Mouse (Mus musculus) cerebellum, postnatal 36 days (tissue): Measurements from ENCODE around the gene Snu13.

Source experiments
- DNase-seq, 2 experiments: peaks; one replicate each; pipeline ENCODE4 v3.0.0; 2021 to 2022; ENCODE audit warnings: mixed read lengths in 2 of 2

Gene Snu13

GRCm38 (mm10) chr15:82023965-82024635 is 23.3 kb downstream of the Snu13 start:
- no peak for DNase-seq

DNA sequence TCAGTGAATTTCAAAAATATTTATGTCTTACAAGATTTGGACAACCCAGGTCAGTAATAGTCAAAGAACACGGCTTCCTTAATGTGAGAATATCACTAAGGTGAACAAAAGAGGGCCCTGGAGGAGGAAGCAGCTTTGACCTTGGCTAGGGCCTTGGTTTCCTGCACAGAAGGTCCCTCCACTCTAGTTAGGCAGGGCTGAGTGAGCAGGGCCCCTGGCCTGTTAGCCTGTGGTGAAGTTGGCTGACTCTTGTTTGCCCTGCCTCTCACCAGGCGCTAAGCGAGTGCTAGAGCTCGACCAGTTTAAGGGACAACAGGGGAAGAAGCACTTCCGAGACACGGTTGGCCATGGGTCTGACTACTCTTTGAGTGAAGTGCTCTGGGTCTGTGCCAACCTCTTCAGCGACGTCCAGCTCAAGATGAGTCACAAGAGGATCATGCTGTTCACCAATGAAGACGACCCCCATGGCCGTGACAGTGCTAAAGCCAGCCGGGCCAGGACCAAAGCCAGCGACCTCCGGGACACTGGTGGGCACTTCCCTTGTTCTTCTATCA is 24.8 kb downstream of the Snu13 start:
- DNase-seq = no peak

DNA sequence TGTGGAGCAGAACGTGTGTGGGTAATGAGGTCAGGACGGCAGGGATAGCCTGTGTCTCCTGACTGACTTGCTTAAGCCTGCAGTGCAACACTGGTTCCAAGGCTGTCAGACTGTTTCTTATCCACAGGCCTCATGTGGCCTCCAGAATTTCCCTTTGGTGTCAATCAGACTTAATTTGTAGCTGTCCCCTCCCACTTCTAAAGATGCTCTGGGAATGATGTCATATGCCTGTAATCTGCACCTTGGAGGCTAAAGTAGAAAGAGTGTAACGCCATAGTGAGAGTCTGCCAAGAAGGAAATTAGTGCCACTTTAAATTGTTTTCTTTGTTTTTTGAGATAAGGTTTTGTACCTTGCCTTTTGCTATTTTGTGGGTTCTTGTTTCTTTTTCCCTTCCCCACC is 28.1 kb downstream of the Snu13 start:
- no peak for DNase-seq

DNA sequence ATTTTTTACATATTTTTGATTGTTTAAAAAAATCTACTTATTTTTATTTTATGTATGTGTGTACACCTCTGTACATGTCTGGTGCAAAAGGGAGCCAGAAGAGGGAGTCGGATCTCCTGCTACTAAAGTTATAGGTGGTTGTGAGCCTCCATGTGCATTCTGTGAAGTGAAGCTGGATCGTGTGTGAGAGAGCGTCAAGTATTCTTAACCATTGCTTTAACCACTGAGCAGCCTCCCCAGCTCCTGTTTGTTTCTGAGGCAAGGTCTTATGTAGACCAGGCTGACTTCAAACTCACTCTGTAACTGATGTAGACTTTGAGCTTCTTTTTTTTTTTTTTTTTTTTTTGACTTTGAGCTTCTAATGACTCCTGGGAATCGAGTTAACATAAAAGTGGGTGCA is 29.9 kb downstream of the Snu13 start:
- DNase-seq = no peak

- no peak for DNase-seq
Observed at GRCm38 (mm10) chr15:82016830-82017229, 30.6 kb downstream of the Snu13 start.

DNA sequence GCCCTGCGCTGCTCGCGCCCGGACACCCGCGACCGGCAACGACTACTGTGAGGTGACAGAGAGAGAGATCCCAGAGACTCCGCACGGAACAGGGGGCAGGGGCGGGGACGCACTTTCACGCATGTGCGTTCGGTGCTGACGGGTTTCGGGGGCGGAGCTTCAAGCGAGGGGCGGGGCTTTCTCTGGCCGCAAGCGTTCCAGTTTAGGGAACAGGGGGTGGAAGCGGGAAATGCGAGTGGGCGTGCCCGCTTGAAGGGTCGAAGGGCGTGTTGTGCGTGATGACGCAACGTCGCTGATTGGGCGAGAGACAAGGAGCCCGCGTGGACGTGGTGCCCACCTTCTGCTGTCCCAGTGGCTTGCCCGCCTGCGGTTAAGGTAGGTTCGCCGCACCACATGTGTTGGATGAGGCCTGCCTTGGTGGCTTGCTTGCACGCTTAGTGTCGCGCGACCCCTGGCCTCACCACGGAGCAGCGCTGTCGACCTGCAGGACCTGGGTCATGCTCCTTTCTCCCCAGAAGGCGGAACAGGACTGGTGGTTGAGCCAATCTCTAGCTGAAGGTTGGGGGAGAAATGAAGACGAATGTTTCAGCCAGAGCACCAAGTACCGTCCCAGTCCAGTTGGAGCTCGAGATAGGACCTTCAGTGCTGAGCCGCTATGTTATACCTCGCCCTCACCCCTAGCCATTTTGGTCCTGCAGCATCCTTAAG is 31.1 kb downstream of the Snu13 start:
- peak; percentile 99 to 100 for DNase-seq

- DNase-seq = peak; percentile 44 to 51
Observed at GRCm38 (mm10) chr15:82015392-82016100, 31.9 kb downstream of the Snu13 start.

DNA sequence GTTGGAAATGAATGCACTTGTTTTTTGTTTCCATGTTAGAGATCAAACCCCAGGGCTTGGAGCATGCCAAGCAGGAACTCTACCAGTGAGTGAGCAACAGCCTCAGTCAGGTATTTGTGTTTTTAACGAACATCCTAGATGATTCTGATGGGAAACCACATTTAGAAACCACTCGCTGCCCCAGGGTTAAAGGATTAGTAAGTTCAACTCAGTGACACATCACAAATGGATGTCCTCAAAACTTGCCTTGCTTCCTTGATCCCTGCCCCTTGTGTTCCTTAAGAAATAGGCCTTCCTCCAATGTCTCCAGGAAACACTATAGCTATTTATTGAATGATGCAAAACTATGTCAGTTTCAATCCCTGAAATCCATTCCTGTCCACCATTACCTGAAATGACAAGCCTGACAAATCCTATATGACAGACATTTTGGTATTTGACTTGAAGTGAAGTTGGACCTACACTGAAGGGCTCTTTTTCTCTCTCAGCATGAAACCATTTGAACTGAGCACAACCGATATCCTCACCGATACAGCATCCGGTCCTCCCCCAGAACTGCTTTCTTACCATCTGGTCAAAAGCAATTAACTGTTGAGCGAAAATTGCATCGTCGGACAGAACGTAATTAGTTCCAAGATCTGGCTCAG is 32.5 kb downstream of the Snu13 start:
- no peak for DNase-seq

DNA sequence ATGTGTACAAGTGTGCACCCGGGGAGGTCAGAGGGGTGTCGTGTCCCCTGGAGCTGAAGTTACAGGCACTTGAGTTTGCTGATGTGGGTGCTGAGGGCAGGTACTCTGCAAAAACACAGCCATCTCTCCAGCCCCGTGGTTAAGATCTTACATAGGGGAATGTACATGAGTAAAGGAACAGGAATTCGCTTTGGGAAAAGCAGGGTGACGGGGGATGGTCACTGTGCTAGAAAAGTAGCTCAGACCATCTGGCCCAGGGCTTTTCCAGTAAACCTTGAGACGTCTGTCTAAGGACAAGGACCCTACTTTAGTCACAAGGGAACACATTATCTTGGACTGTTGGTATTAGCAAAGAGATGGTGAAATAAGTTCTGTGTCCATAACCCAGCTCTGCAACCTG is 35.5 kb downstream of the Snu13 start:
- no peak for DNase-seq

GRCm38 (mm10) chr15:82004257-82004656 is 43.1 kb downstream of the Snu13 start:
- no peak for DNase-seq

- no peak for DNase-seq
Observed at GRCm38 (mm10) chr15:81993992-81994391, 53.4 kb downstream of the Snu13 start.

DNA sequence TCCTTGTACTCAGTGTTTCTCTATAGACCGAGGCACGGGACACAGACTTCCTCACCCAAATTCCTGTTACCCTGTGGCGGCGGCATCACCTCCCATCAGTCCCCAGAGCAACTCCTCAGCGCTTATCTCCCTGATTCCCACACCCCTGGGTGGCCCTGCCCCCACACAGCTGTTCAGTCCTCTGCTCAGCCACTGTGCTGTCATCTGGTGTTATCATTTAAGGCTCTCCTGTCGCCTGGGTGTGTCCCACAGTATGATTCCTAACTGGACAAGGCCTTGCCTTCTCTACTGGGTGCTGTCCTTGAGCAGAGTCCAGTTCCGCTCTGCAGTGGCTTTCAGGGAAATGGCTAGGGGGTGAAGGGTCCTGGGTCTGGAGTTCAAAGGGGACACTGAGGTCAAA is 56.8 kb downstream of the Snu13 start:
- no peak for DNase-seq
